Mouse (Mus musculus) cerebellum, adult 8-10 months (tissue): ENCODE data around the gene Ptprg.

ENCODE experiments used
- DNase-seq: peaks from one replicate; pipeline ENCODE4 v3.0.0; 2022

Ptprg gene

DNA sequence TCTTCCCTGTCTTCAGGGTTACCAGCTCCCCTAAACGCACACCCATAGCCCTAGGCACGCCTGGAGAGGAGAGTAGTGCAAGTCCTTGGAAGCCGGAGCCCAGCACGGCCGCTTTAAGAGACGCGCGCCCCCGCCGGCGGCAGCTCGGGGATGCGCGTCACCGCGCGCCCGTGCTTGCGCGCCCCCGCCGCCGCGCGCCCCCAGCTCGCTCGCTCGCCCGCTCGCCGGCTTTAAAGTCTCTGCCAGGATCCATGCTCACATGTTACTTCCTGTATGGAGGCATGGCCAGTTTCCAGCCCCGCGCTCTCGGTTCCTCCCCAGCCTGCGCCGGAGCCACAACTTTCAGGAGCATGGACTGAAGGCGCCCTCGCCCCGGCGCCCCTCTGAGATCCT is at the start of gene Ptprg:
Gene Ptprg (plus strand): TSS at position 260 of the 393 bp plus-strand sequence.
- DNase-seq = peak; percentile 85

- no peak for DNase-seq
These were observed 49.4 kb upstream of the Ptprg start for GRCm38 (mm10) chr14:11503803-11504365.

DNA sequence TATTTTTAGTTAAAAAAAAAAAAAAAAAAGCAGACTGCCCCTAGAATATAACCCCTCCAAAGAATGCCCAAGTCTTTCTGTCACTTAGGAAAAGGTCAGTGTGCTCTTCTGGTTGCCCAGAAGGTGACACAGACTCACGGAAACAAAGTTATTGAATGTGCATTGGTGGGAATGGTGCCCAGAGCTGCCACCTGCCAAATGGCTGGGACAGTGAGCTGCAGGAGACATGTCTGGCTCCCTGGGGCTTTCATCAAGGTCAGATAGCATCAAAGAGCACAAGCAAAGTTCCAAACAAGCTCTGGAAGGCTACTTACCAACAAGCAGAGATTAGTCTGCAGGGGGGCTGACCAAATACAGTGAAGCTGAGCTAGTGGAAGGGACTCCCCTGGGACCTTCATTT is 43.2 kb upstream of the Ptprg start:
- DNase-seq = no peak

DNA sequence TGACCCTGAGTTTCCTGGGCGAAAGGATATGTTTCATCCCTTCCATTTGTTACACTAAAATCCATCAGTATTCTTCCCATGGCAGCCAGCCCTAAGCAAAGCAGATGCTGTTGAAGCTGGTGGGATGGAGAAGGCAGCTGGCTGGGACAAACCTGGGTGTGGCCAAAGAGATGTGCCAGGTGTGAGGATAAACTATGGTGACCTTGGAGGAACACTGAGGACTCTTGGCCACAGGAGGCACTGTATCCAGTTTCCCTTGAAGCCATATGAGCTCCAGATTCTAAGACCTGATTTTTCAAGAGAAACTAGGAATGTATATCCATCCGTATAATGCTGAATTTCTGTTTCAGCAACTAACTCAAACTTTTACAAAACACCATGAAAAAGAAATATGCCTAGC is 34.2 kb upstream of the Ptprg start:
- no peak for DNase-seq

- DNase-seq = no peak
These were observed 30.3 kb upstream of the Ptprg start for GRCm38 (mm10) chr14:11523052-11523451.

DNA sequence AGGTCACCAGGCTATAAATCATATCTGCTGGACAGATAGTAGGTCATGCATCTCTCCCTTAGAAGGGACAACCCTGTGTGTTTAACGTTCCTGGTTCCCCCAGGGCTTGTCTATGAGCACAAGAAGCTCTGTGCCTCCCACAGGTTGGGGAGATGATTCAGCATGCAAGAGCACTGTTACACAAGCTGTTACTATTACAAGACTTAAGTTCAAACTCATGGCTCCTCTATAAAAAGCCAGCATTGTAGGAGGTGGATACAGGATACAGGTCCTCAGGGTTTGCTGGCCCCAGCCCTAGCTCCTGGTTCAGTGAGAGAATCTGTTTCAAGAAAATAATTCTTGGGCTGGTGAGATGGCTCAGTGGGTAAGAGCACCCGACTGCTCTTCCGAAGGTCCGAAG is 23.7 kb upstream of the Ptprg start:
- DNase-seq = no peak

- no peak for DNase-seq
These were observed 18.9 kb upstream of the Ptprg start for GRCm38 (mm10) chr14:11534456-11534855.

- DNase-seq = no peak
These were observed 17.2 kb upstream of the Ptprg start for GRCm38 (mm10) chr14:11536121-11536520.

DNA sequence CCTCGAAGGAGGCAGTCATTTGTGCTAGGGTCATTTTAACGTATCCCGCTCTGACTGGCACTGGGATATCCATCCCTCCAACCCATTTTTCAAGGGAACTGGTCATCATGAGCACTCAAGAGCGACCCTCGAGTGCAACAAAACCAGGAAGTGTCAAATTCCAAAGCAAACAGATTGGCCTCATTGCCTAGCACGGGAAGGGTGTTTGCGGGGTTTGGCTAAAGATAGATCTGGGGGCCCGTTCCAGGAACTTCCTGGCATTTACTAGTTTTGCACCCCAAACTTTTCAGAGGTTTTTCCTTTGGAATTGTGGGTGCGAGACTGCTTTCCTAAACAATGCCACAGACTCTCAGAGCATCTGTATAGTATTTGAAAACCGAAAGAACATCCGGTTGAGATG is 1.4 kb upstream of the Ptprg start:
- no peak for DNase-seq

GRCm38 (mm10) chr14:11552521-11553272 is 635 bp upstream of the Ptprg start:
- DNase-seq = peak; percentile 51

DNA sequence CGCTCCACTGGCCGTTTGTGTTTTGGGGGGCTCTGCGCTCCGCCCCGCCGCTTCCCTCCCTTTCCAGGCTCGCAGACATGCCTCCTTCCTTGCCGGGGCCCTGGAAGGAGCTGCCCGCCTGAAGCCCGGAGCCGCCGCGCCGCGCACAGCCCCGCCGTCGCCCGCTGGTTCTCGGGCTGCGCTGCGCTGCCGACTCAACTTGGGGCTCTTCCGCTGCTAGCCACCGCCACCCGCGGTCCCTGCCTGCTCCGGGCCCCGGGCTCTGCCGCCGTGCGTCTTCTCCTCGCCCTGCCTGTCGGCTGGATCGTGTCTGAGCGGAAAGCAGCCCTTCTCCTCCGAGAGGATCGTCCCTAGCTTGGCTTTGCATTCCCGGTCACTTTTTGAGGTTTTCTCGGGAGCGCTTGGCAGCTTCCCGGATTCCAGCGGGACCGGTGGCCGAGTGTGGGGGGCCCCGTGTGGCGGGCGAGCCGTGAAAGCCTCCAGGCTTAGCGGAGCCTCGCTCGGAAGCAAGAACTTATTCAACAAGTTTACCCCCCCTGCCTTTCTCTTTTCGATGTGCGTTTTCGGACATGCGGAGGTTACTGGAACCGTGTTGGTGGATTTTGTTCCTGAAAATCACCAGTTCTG is 460 bp downstream of the Ptprg start:
- DNase-seq = no peak

DNA sequence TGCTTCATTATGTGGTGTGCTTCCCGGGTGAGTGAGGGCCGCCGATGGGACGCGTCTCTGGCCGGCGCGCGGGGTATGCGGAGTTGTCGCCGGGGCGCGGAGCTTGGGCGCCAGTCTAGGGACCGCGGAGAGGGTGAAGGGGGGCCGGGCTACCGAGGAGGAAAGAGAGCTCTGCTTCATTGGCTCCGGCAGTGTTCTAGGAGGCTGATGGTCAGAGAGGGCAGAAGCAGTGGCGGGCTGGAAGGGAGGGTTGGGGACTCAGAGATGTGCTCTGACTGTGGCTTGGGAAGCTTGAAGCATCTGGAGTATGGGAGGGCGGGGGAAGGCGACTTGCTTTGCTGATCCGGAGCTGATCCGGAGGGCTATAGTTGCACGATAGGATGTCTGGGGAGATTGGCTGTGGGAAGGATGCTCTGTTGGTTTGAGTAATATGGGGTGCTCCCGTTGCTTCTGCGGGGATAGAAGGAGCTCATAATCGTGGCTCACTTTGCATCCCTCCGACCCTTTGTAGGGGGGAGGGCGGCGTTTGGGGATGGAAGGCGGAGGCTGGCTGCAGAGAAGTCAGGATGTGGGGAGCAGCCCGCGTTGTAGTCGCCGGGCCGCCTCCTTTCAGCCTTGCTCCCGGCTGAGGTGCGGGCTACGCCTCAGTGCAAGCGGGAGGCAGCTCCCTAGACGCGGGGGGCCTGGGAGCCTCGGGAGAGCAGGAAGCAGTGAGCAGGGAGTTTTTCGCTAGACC is 1.1 kb downstream of the Ptprg start:
- peak; percentile 55 for DNase-seq

DNA sequence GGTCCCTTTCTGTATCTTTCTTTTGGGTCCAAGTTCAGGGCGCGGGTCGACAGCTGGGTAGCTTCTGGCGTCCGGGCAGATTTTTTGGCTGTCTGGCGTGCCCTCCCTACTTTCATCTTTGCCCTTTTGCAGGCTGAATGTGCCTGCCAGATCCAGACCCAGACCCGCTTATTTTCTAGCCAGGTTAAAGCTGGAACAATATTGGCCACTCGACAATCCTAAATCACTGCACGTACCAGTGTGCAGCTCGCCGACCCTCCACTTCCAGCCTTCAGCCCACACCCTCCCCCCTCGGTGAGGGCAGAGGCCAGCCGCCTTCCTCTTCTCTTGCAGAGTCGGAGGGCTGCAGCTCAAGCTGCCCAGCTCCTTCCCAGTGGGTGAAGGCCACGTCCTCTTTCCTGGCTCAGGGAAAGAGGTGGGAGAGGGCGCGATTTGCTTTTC is 1.7 kb downstream of the Ptprg start:
- DNase-seq = peak; percentile 32

DNA sequence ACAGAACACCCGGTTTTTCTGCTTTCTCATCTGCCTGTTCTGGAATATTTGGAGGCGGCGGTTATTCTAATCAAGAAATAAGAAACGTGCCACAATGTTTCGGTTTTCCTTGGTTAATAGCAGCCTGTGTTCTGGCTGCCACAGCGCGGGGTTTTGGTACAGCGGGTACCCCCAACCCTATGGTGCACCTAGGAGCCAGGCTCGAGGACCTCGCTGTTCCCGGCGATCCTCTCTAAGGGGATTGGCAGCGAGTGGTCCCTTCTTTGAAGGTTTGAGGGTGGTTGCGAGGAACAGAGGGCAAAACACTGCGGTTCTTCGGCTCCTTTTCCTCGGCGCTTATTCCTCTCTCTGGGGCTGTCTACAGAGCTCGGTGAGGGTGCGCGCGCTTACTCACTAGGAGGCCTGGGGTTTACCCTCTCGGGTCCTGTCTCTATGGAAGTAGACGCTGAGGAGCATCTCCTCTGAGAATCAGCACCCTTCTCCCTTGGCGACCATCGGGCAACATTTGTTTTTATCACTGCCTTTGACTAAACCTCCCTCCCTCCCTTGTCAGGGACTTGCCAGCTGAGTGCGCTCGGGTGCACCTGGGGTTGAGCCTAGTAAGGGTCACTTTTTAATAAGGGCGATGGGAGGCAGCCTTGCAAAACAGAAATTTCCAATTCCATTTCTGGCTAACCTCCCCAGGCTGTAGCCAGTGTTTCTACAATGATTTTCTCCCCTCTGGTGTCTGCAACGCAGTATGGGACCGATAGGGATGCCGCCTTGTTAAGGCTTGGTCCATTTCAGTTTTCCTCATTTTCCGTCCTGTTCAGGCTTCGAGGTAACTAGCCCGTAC is 2.4 kb downstream of the Ptprg start:
- DNase-seq = peak; percentile 50

GRCm38 (mm10) chr14:11556356-11557130 is 3.2 kb downstream of the Ptprg start:
- peak; percentile 80 for DNase-seq

- DNase-seq = no peak
These were observed 5.2 kb downstream of the Ptprg start for GRCm38 (mm10) chr14:11558496-11558895.

- no peak for DNase-seq
These were observed 7.4 kb downstream of the Ptprg start for GRCm38 (mm10) chr14:11560641-11561232.

- DNase-seq = no peak
These were observed 8.1 kb downstream of the Ptprg start for GRCm38 (mm10) chr14:11561397-11561796.

DNA sequence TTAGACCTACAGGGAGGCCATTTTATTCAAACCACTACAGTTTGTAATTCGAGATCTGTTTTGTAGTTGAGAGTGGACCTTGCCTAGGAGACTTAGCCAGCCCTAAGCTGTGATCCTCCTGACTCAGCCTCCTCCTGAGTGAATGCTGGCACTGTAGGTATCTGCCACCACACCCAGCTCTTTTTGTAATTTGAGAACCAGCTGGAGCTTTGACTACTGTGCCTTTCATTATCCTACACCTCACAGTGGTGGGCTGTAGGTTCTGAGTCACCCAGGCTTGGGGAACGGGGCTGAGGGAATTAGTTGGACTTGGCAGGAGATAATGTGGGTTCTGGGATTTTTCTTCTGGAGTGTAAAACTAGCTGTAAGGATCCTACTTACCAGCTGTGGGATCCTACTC is 9.5 kb downstream of the Ptprg start:
- DNase-seq = no peak

DNA sequence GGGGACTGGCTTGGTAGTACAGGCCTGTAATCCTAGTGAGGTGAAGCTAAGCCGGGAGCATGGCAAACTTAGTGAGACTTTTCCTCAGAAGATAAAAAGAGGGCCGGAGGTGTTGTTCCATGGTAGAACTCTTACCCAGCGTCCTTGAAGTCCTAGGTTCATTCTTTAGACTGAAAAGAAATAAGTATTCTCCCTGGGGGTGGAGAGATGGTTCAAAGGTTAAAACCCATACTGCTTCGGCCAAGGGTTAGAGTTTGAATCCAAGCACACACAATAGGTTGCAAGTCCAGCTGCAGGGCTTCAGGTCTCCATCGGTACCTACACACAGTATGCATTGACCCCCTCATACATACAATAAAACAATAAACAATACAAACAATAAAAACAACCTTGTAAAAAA is 10.3 kb downstream of the Ptprg start:
- DNase-seq = no peak

DNA sequence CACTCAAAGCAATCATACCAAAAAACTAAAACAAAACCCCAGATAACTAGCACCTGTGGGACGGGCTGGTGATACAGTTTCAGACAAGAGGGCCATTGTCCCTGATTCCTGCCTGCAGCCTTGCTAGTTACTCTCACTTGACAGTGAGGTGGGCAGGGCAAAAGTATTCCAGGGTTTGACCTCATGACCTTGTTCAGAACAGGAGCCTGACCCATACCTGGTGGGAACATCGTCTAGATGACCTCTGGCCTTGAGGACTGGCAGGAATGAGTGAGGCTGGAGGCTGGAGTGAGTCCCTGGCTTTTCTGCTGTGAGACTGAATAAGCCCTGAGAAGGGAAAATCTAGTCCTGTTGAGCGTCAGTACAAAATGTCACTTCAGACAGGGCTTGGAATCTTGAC is 11.1 kb downstream of the Ptprg start:
- no peak for DNase-seq
